Mouse (Mus musculus): Measurements from ENCODE around the gene Mcu. TPM values are rescaled to one million over a fixed set of nuclear protein-coding genes. Genes with fewer than 3 reads are reported as not detected.

Gene Mcu
- polyA plus RNA-seq, 1 experiment from 2014 or later, result 27.8 TPM

GRCm38 (mm10) chr10:59438651-59439050, 177.8 kb downstream of the Mcu start:
- no peaks in the 10 kb centered on the region for H3K36me3 ChIP-seq
- no peaks in the 10 kb centered on the region for H3K9me3 ChIP-seq (replicated peaks)
- 88% methylated on average over 12 of the region's 12 CpGs for WGBS
- H3K9ac ChIP-seq, result no peak overlapping the region
- no peaks in the 10 kb centered on the region for H3K27me3 ChIP-seq (replicated peaks)
- peaks cover 30% of the 10 kb centered on the region for H3K4me1 ChIP-seq (replicated peaks)
- H3K4me2 ChIP-seq, result no peak overlapping the region
- H3K4me3 ChIP-seq, result no peak overlapping the region
- ATAC-seq (ENCODE audit: insufficient number of reproducible peaks, low FRiP score), result no peak
- no peak overlapping the region for H3K27ac ChIP-seq (ENCODE audit: poor library complexity, severe bottlenecking)

- H3K36me3 ChIP-seq, result no peaks in the 10 kb centered on the region
- ATAC-seq (ENCODE audit: insufficient number of reproducible peaks, low FRiP score), result no peak
- H3K4me1 ChIP-seq (replicated peaks), result peaks cover 20% of the 10 kb centered on the region
- no peak overlapping the region for H3K4me3 ChIP-seq
- H3K9ac ChIP-seq, result no peak overlapping the region
- WGBS, result 92% methylated on average over 18 of the region's 18 CpGs
- H3K9me3 ChIP-seq (replicated peaks), result no peaks in the 10 kb centered on the region
- no peak overlapping the region for H3K4me2 ChIP-seq
- H3K27ac ChIP-seq (ENCODE audit: poor library complexity, severe bottlenecking), result no peak overlapping the region
- no peaks in the 10 kb centered on the region for H3K27me3 ChIP-seq (replicated peaks)
Measured at GRCm38 (mm10) chr10:59435746-59436145, 180.7 kb downstream of the Mcu start.

- 0 out of 2 replicates have a peak overlapping the region, but pooled peaks have one; percentile 14 for H3K4me2 ChIP-seq
- peak; percentile 76 for ATAC-seq (ENCODE audit: insufficient number of reproducible peaks, low FRiP score)
- 10% methylated on average over 6 of the region's 6 CpGs for WGBS
- H3K36me3 ChIP-seq, result no peaks in the 10 kb centered on the region
- no peaks in the 10 kb centered on the region for H3K9me3 ChIP-seq (replicated peaks)
- H3K27ac ChIP-seq (ENCODE audit: poor library complexity, severe bottlenecking), result peak overlapping the region; percentile 31; the same call in 1 of the 2 replicates
- H3K4me1 ChIP-seq (replicated peaks), result peaks cover 26% of the 10 kb centered on the region
- no peak overlapping the region for H3K4me3 ChIP-seq
- H3K9ac ChIP-seq, result no peak overlapping the region
- no peaks in the 10 kb centered on the region for H3K27me3 ChIP-seq (replicated peaks)
Measured at GRCm38 (mm10) chr10:59430701-59431218, 185.7 kb downstream of the Mcu start.

GRCm38 (mm10) chr10:59429448-59430135, 186.9 kb downstream of the Mcu start:
- no peak overlapping the region for H3K27ac ChIP-seq (ENCODE audit: poor library complexity, severe bottlenecking)
- ATAC-seq (ENCODE audit: insufficient number of reproducible peaks, low FRiP score), result no peak
- H3K4me3 ChIP-seq, result no peak overlapping the region
- no peak overlapping the region for H3K4me2 ChIP-seq
- no peaks in the 10 kb centered on the region for H3K9me3 ChIP-seq (replicated peaks)
- H3K9ac ChIP-seq, result no peak overlapping the region
- peaks cover 26% of the 10 kb centered on the region for H3K4me1 ChIP-seq (replicated peaks)
- WGBS, result 65% methylated on average over 16 of the region's 16 CpGs
- no peaks in the 10 kb centered on the region for H3K27me3 ChIP-seq (replicated peaks)
- H3K36me3 ChIP-seq, result no peaks in the 10 kb centered on the region

- H3K4me1 ChIP-seq (replicated peaks), result peaks cover 30% of the 10 kb centered on the region
- 64% methylated on average over 4 of the region's 4 CpGs for WGBS
- H3K9ac ChIP-seq, result no peak overlapping the region
- no peak overlapping the region for H3K4me3 ChIP-seq
- no peaks in the 10 kb centered on the region for H3K27me3 ChIP-seq (replicated peaks)
- no peaks in the 10 kb centered on the region for H3K9me3 ChIP-seq (replicated peaks)
- H3K27ac ChIP-seq (ENCODE audit: poor library complexity, severe bottlenecking), result no peak overlapping the region
- no peaks in the 10 kb centered on the region for H3K36me3 ChIP-seq
- no peak for ATAC-seq (ENCODE audit: insufficient number of reproducible peaks, low FRiP score)
- no peak overlapping the region for H3K4me2 ChIP-seq
Measured at GRCm38 (mm10) chr10:59426371-59426770, 190.1 kb downstream of the Mcu start.

- WGBS, result 69% methylated on average over 7 of the region's 7 CpGs
- H3K4me2 ChIP-seq, result no peak overlapping the region
- H3K27ac ChIP-seq (ENCODE audit: poor library complexity, severe bottlenecking), result no peak overlapping the region
- no peak overlapping the region for H3K4me3 ChIP-seq
- H3K4me1 ChIP-seq (replicated peaks), result peaks cover 21% of the 10 kb centered on the region
- H3K9me3 ChIP-seq (replicated peaks), result no peaks in the 10 kb centered on the region
- H3K27me3 ChIP-seq (replicated peaks), result no peaks in the 10 kb centered on the region
- H3K9ac ChIP-seq, result no peak overlapping the region
- no peaks in the 10 kb centered on the region for H3K36me3 ChIP-seq
- ATAC-seq (ENCODE audit: insufficient number of reproducible peaks, low FRiP score), result no peak
Measured at GRCm38 (mm10) chr10:59425369-59425768, 191.1 kb downstream of the Mcu start.

GRCm38 (mm10) chr10:59424453-59424852, 192.0 kb downstream of the Mcu start:
- peaks cover 12% of the 10 kb centered on the region for H3K4me1 ChIP-seq (replicated peaks)
- H3K9ac ChIP-seq, result no peak overlapping the region
- no peaks in the 10 kb centered on the region for H3K9me3 ChIP-seq (replicated peaks)
- H3K4me2 ChIP-seq, result no peak overlapping the region
- WGBS, result 77% methylated on average over 3 of the region's 3 CpGs
- no peaks in the 10 kb centered on the region for H3K27me3 ChIP-seq (replicated peaks)
- ATAC-seq (ENCODE audit: insufficient number of reproducible peaks, low FRiP score), result no peak
- no peak overlapping the region for H3K4me3 ChIP-seq
- no peaks in the 10 kb centered on the region for H3K36me3 ChIP-seq
- H3K27ac ChIP-seq (ENCODE audit: poor library complexity, severe bottlenecking), result no peak overlapping the region

GRCm38 (mm10) chr10:59419516-59419915, 197.0 kb downstream of the Mcu start:
- ATAC-seq (ENCODE audit: insufficient number of reproducible peaks, low FRiP score), result no peak
- Histone ChIP-seq H3K4me1 (replicated peaks) (0 out of 2 replicates have a peak, but pooled peaks cover 9% of the 10 kb centered on the region), H3K4me2 (no peak overlapping the region), H3K27me3 (replicated peaks) (0 out of 2 replicates have a peak, but pooled peaks cover 3% of the 10 kb centered on the region), H3K9ac (no peak overlapping the region), H3K4me3 (no peak overlapping the region), H3K27ac (ENCODE audit: poor library complexity, severe bottlenecking) (no peak overlapping the region), H3K36me3 (no peaks in the 10 kb centered on the region), H3K9me3 (replicated peaks) (no peaks in the 10 kb centered on the region)
- WGBS, result 81% methylated on average over 4 of the region's 4 CpGs

GRCm38 (mm10) chr10:59416623-59417022, 199.9 kb downstream of the Mcu start:
- Histone ChIP-seq H3K4me1 (replicated peaks) (0 out of 2 replicates have a peak, but pooled peaks cover 5% of the 10 kb centered on the region), H3K4me2 (no peak overlapping the region), H3K4me3 (no peak overlapping the region), H3K27ac (ENCODE audit: poor library complexity, severe bottlenecking) (no peak overlapping the region), H3K36me3 (no peaks in the 10 kb centered on the region), H3K9ac (no peak overlapping the region), H3K9me3 (replicated peaks) (no peaks in the 10 kb centered on the region), H3K27me3 (replicated peaks) (0 out of 2 replicates have a peak, but pooled peaks cover 3% of the 10 kb centered on the region)
- ATAC-seq (ENCODE audit: insufficient number of reproducible peaks, low FRiP score), result no peak
- WGBS, result 43% methylated on average over 3 of the region's 3 CpGs

GRCm38 (mm10) chr10:59413711-59414110, 202.8 kb downstream of the Mcu start:
- H3K4me2 ChIP-seq, result no peak overlapping the region
- WGBS, result 87% methylated on average over 4 of the region's 4 CpGs
- no peak overlapping the region for H3K9ac ChIP-seq
- H3K4me3 ChIP-seq, result no peak overlapping the region
- ATAC-seq (ENCODE audit: insufficient number of reproducible peaks, low FRiP score), result no peak
- 0 out of 2 replicates have a peak, but pooled peaks cover 3% of the 10 kb centered on the region for H3K27me3 ChIP-seq (replicated peaks)
- 0 out of 2 replicates have a peak, but pooled peaks cover 5% of the 10 kb centered on the region for H3K4me1 ChIP-seq (replicated peaks)
- no peak overlapping the region for H3K27ac ChIP-seq (ENCODE audit: poor library complexity, severe bottlenecking)
- no peaks in the 10 kb centered on the region for H3K36me3 ChIP-seq
- no peaks in the 10 kb centered on the region for H3K9me3 ChIP-seq (replicated peaks)

- H3K27ac ChIP-seq (ENCODE audit: poor library complexity, severe bottlenecking), result no peak overlapping the region; the same call in 1 of the 2 replicates
- H3K4me1 ChIP-seq (replicated peaks), result no peaks in the 10 kb centered on the region
- WGBS, result 79% methylated on average over 12 of the region's 12 CpGs
- no peak overlapping the region for H3K9ac ChIP-seq
- H3K27me3 ChIP-seq (replicated peaks), result 0 out of 2 replicates have a peak, but pooled peaks cover 3% of the 10 kb centered on the region
- H3K9me3 ChIP-seq (replicated peaks), result no peaks in the 10 kb centered on the region
- ATAC-seq (ENCODE audit: insufficient number of reproducible peaks, low FRiP score), result no peak
- no peak overlapping the region for H3K4me2 ChIP-seq
- H3K4me3 ChIP-seq, result no peak overlapping the region
- H3K36me3 ChIP-seq, result no peaks in the 10 kb centered on the region
Measured at GRCm38 (mm10) chr10:59410264-59410663, 206.2 kb downstream of the Mcu start.

Data from heart, embryonic 12.5 days (tissue).